Mouse (Mus musculus) adrenal gland, adult 18-20 months (tissue): ENCODE data around the gene Map1lc3a. TPM values are rescaled to one million over a fixed set of nuclear protein-coding genes. Genes with fewer than 3 reads are reported as not detected.

Experiments used
- DNase-seq, 2 experiments: peaks; one replicate each; pipeline ENCODE4 v3.0.0; 2021 to 2022; ENCODE audit warnings: low spot score in 2 of 2
- long read RNA-seq, 2 experiments: library from polyadenylated mRNA; stranded (forward); transcript quantifications; one replicate each; pipeline ENCODE4 v2.0.0; 2021
- total RNA-seq, 2 experiments: library from RNA; stranded (reverse); gene quantifications; 1 replicate in 1 of 2; 2 replicates in 1 of 2; pipeline ENCODE4 v1.2.3; 2021

Gene Map1lc3a
- 100 to 1,000 TPM; 390 to 903 TPM for total RNA-seq
- long read RNA-seq, experiment 1, transcript Map1lc3a-201 (4 exons, 1,112 nt), result major isoform, 126 of 171 reads
- long read RNA-seq, experiment 1, transcript Map1lc3a-203 (3 exons, 826 nt), result minor isoform, 41 of 171 reads
- long read RNA-seq, experiment 1, partial matches to known transcripts, result 4 of 171 reads
- long read RNA-seq, experiment 1, other reads (novel, unspliced or antisense), result 0 of 171 reads
- long read RNA-seq, experiment 2, transcript Map1lc3a-201 (4 exons, 1,112 nt), result minor isoform, 363 of 875 reads
- long read RNA-seq, experiment 2, transcript Map1lc3a-203 (3 exons, 826 nt), result major isoform, 364 of 875 reads
- long read RNA-seq, experiment 2, partial matches to known transcripts, result 49 of 875 reads
- long read RNA-seq, experiment 2, other reads (novel, unspliced or antisense), result 99 of 875 reads

DNA sequence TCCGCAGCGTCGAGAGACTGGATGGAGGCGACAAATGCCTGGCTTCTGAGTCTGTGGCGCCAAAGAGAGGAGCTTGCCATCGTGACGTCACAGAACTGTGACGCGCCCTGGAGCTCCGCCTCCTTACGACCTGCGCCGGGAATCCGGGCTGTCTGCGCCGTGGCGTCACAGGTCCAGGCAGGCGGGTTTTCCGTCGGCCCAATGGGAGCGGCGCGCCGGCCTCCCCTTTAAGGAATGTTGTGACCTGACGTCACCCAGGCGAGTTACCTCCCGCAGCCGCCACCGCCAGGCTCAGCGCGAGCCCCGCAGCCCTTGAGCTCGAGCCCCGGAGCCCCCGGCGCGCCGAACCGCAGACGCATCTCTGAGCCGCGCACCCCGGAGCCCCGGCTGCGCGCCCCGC lies at the start of gene Map1lc3a:
Gene Map1lc3a (plus strand): TSS at position 103 of the 400 bp plus-strand sequence.
- DNase-seq, result peak; percentile 97

- DNase-seq, result peak in 1 of 2 experiments; percentile 12
Measured at GRCm38 (mm10) chr2:155235746-155236361, 40.2 kb upstream of the Map1lc3a start.

DNA sequence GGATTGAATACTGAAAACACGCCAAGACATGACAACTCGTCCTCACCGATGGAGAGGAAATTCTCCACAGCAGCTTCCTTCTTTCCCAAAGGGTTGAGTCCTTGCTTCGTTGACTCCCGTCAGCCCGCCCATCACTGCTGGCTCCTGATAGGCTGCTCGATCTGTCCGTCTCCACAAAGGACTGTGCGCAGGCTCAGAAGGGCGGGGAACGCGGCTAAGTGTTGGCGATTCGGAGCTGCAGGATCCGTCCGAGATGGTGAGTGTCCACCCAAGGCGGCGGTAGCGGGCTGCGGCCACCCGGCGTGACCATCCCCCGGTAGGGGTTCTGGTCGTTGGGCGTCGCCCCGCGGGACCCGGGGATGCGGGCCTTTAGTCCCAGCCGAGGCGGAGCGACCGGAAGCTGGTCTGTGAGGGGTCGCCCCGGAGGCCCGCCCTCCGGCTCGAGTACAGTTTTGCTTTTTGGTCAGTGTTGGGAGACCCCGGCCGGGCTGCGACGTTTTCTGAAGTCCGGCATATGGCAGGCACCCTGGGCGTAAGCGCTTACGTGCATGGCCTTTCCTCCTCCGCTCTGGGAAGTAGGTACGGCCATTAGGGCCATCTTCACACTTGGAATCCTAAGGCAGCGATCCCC lies 39.6 kb upstream of the Map1lc3a start, which contains the start of gene Dynlrb1:
Gene Dynlrb1 (plus strand): TSS at position 172 of the 631 bp plus-strand sequence.
- DNase-seq, result peak; percentile 99

GRCm38 (mm10) chr2:155237276-155237675 lies 38.8 kb upstream of the Map1lc3a start:
- DNase-seq, result no peak

DNA sequence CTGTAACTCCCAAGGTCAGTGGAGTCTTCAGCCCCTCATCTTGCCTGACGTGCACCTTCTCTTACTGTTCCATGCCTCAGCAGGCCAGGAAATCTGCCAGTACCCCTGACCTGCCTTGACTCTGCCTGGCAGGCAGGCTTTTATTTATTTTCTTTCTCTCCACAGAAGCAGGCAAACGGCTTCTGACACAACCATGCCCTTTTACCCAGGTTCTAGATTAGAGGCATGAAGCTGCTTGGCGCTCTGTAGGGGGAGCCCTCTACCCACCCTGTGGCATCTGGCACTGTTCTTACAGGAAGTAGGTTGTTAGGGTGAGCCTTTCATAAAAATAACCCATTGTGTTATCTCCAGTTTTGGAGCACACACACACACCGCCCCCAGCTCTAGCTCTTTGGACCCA lies 35.2 kb upstream of the Map1lc3a start:
- peak; percentile 33 to 44 for DNase-seq

GRCm38 (mm10) chr2:155242296-155242855 lies 33.7 kb upstream of the Map1lc3a start:
- DNase-seq, result peak in 1 of 2 experiments; percentile 36

DNA sequence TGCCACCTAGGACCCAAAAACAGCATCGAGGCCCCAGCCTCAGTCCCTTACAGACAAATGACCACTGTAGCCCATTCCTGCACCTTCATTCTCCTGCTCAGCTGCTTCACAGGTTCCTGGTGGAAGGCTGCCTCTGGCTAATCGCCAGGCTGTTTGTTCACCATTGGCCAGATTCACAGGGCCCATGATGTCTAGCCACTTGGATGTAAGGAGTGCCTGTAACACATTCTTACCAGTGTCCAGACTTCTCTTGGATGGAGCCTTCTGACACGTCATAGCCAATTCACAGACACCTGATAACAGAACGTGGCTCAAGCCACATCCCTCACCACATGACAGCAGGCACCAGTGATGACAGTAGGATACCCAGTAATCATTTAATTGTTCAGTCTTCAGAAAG lies 29.9 kb upstream of the Map1lc3a start:
- DNase-seq, result no peak

- DNase-seq, result no peak
Measured at GRCm38 (mm10) chr2:155248206-155248605, 27.9 kb upstream of the Map1lc3a start.

DNA sequence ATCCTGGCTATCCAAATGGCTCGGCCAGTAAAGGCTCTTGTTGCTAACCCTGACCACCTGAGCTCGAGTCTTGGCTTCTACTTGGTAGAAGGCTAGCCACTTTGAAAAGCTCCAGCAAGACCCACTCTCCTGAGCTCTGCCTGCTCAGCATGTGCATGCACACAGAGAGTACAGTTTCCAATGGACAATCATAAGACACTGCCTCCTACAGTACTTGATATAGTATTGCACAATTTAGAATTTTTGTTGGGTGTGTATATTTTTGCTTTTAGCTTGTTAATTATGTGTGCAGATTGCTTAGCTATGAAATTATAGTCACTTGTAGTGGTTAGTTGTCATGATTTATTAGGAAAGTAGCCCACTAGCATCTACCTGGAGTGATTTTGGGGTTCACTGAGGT lies 27.4 kb upstream of the Map1lc3a start:
- no peak for DNase-seq

- DNase-seq, result no peak
Measured at GRCm38 (mm10) chr2:155249588-155249987, 26.5 kb upstream of the Map1lc3a start.

GRCm38 (mm10) chr2:155265526-155265925 lies 10.6 kb upstream of the Map1lc3a start:
- DNase-seq, result no peak

DNA sequence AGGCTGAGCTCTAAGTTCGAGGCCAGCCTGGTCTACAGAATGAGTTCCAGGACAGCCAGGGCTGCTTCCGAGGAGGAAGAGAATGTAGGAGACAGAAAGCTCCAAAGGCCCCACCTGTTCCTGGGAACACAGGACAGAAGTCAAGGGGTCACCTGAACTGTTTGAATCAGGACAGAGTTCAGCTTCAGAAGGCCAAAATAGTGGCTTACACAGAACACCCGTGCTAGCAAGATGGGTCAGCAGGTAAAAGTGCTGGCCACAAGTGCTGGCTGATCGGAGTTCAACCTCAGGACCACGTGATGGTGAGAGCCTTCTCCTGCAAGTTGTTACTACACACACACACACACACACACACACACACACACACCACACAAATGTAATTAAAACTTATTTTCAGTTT lies 9.2 kb upstream of the Map1lc3a start:
- DNase-seq, result no peak

DNA sequence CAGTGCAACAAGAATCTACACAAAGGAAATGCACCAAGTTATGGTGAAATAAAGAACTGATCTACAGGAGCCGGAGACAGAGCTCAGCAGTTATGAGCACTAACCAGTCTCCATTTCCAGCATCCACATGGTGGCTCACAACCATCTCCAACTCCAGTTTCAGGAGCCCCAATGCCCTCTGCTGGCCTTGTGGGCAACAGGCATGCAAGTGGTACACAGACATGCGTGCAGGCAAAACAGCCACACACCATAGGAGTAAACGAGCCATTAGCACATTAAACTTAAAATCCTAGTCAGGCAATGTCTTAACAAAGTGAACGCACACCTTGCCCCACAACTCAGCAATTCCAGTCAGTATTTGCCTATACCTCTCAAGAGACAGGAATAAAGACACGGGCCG lies 4.1 kb upstream of the Map1lc3a start:
- no peak for DNase-seq

DNA sequence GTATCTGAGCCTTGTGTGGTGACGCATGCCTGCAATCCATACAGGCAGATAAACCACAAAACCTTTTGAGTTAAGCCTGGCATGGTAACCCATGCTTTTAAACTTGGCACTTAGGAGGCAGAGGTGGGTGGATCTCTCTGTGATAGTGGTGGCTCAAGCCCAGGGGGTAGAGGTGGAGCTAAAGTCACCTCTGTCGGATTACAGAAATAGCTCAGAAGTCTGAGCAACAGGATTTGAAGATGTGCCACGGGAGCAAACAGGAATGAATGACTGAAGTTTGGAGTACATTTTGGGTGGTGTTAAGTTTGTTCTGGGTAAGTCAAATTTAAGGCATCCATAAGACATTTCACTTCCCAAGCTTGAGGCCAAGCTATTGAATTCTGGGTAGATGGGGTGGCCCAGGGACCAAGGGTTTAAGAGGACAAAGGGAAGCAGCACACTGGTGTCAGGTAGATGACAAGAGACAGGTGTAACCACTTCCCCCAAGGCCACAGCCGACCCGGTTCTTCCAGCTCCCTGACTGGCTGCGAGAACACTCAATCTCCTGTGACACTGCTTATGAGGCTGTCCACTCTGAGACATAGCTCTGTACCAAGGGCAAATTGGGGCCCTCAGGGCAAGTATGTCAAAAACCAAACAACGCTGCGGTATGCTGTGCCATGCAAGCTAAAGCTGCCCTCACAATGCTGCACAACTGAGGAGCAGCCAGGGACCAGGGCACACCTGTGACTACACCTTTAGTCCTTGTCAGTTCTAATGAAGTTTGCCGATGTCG lies 3.5 kb upstream of the Map1lc3a start:
- no peak for DNase-seq

DNA sequence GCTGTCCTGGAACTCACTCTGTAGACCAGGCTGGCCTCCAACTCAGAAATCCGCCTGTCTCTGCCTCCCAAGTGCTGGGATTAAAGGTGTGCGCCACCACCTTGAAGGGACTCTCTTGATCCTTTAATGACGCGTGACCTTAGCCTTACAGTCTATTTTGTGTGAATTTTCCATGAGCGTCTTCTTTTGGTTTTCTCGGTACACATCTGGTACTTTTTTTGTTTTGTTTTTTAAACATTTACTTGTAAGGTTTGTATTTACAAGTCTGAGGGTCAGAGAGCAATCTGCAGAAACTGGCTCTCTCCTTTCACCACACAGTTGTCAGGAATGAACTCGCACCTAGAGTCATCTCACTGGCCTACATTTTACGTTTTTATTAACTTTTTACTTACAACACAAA lies 2.5 kb upstream of the Map1lc3a start:
- DNase-seq, result no peak

- peak; percentile 72 to 79 for DNase-seq
Measured at GRCm38 (mm10) chr2:155276621-155277175, 601 bp downstream of the Map1lc3a start.

- DNase-seq, result no peak
Measured at GRCm38 (mm10) chr2:155277721-155278120, 1.6 kb downstream of the Map1lc3a start.

- peak; percentile 57 to 66 for DNase-seq
Measured at GRCm38 (mm10) chr2:155278361-155278760, 2.3 kb downstream of the Map1lc3a start.

DNA sequence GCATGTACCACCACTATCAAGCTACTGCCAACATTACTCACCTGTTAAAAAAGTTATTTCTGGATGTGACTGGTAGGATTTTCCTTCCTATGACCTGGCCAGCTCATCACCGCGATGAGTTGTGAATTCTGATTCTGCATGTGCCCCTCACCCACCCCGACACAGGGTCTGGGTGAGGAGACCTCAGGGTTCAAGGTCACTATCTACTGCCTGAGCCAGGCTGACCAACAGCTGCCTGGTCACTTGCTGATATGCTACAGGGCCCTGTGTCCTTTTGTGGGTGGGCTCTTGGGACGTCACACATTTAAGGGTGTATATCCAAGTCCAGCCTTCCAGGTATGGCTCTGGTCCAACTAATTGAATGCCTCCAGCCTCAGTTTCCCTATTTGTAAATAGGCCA lies 3.1 kb downstream of the Map1lc3a start:
- no peak for DNase-seq

DNA sequence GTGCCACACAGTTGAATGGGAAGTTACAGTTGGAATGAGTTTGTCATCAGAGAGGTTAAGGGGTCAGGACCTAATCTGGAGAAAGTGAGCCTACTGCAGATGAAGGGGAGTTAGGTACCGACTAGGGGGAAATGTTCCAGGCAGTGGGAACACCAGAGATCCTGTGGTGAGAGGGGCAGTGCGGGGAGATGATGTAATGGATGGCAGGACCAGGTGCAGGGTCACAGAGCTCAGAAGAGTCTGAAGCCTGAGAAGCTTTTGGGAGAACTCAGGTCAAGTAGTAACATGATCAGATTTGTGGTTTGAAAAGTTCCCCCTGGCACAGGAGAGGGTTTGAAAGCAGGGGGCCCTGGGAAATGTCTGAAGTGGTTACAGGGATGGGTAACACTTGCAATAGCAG lies 4.0 kb downstream of the Map1lc3a start:
- no peak for DNase-seq

DNA sequence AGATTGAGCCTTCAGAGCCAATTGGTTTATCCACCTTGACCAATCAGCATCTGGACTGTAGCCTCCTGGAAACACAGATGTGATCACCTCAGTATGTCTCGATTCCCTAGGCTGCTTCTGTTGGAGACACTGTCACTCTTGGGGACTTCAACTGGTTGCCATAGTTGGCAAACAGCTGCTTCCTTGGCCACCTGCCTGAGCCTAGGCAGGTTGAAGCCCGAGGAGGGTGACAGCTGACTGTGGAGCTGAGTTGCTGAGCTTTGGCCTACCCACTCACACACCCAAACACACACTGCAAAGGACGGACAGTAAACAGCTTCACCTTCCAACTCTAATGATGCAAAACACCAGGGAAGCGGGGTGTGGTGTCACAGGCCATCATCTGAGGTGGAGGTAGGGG lies 7.7 kb downstream of the Map1lc3a start:
- no peak for DNase-seq
